Mouse (Mus musculus) G1E-ER4 (cell line): ENCODE measurements around the gene Ptpn12. TPM values are rescaled to one million over a fixed set of nuclear protein-coding genes. Genes with fewer than 3 reads are reported as not detected.

Experiments used
- GATA1 ChIP-seq: IDR thresholded peaks from one replicate; pipeline ENCODE4 v1.8.0; 2012; ENCODE audit warnings: low read length, inconsistent platforms
- polyA plus RNA-seq: library from polyadenylated mRNA; stranded (reverse); fragments of >175 nt; gene quantifications from 2 replicates; pipeline ENCODE4 v1.2.3, GENCODE M21; 2012

Gene Ptpn12
- polyA plus RNA-seq: 36.0 and 84.1 TPM in 2 replicates

GRCm38 (mm10) chr5:21055820-21056531 lies at the start of gene Ptpn12:
Gene Ptpn12, minus strand, starts transcription at chr5:21055911.
- no peak for TF ChIP-seq GATA1

- TF ChIP-seq GATA1: no peak
Measured at GRCm38 (mm10) chr5:21091179-21091578, 35.5 kb upstream of the Ptpn12 start.

- TF ChIP-seq GATA1: no peak
Measured at GRCm38 (mm10) chr5:21057217-21057616, 1.5 kb upstream of the Ptpn12 start.

GRCm38 (mm10) chr5:21056595-21056994 lies 884 bp upstream of the Ptpn12 start:
- no peak for TF ChIP-seq GATA1

GRCm38 (mm10) chr5:21055071-21055819 lies 466 bp downstream of the Ptpn12 start:
- TF ChIP-seq GATA1: no peak

GRCm38 (mm10) chr5:21054472-21055070 lies 1.1 kb downstream of the Ptpn12 start:
- no peak for TF ChIP-seq GATA1

GRCm38 (mm10) chr5:21053571-21054307 lies 2.0 kb downstream of the Ptpn12 start:
- TF ChIP-seq GATA1: no peak

- TF ChIP-seq GATA1: no peak
Measured at GRCm38 (mm10) chr5:21052521-21052920, 3.2 kb downstream of the Ptpn12 start.

GRCm38 (mm10) chr5:21050770-21051122 lies 5.0 kb downstream of the Ptpn12 start:
- no peak for TF ChIP-seq GATA1

GRCm38 (mm10) chr5:21050061-21050769 lies 5.5 kb downstream of the Ptpn12 start:
- TF ChIP-seq GATA1: peak; percentile 7

- no peak for TF ChIP-seq GATA1
Measured at GRCm38 (mm10) chr5:21049006-21049405, 6.7 kb downstream of the Ptpn12 start.

- no peak for TF ChIP-seq GATA1
Measured at GRCm38 (mm10) chr5:21047114-21047513, 8.6 kb downstream of the Ptpn12 start.

GRCm38 (mm10) chr5:21046150-21047048 lies 9.3 kb downstream of the Ptpn12 start:
- peak; percentile 20 for TF ChIP-seq GATA1

- TF ChIP-seq GATA1: no peak
Measured at GRCm38 (mm10) chr5:21045462-21045861, 10.2 kb downstream of the Ptpn12 start.
